Mouse (Mus musculus) kidney, adult 2 months (tissue): ENCODE results near the gene Il33. TPM values are rescaled to one million over a fixed set of nuclear protein-coding genes. Genes with fewer than 3 reads are reported as not detected.

Experiments used
- DNase-seq: peaks from one replicate; pipeline ENCODE4 v3.0.0; 2021
- H3K27ac ChIP-seq: fragments of 200-500 bp; 2 replicates; pipeline ENCODE4 v1.5.1; 2012; ENCODE audit warnings: low read depth, low read length, control low read depth, inconsistent platforms; ENCODE audit not compliant: insufficient read depth
- H3K27me3 ChIP-seq: fragments of 200-500 bp; replicated peaks from 2 replicates; pipeline ENCODE4 v1.6.1; 2012; ENCODE audit warnings: mild to moderate bottlenecking, moderate library complexity, low read length, inconsistent platforms; ENCODE audit not compliant: control insufficient read depth, insufficient read depth
- H3K36me3 ChIP-seq: fragments of 200-500 bp; 2 replicates; pipeline ENCODE4 v1.6.1; 2012; ENCODE audit warnings: mild to moderate bottlenecking, moderate library complexity, low read length, inconsistent platforms; ENCODE audit not compliant: control insufficient read depth, insufficient read depth
- H3K4me1 ChIP-seq: fragments of 200-500 bp; 2 replicates; pipeline ENCODE4 v1.6.1; 2011; ENCODE audit warnings: low read length; ENCODE audit not compliant: control insufficient read depth, insufficient read depth
- H3K4me3 ChIP-seq: fragments of 200-500 bp; 2 replicates; pipeline ENCODE4 v1.5.1; 2011; ENCODE audit warnings: mild to moderate bottlenecking, low read depth, low read length, control low read depth; ENCODE audit not compliant: insufficient read depth
- CTCF ChIP-seq: fragments of 200-500 bp; conservative IDR thresholded peaks from 2 replicates; pipeline ENCODE4 v1.5.1; 2011; ENCODE audit warnings: low read depth, mild to moderate bottlenecking, control low read depth, low read length, moderate library complexity, mixed read lengths; ENCODE audit not compliant: insufficient read depth, insufficient read length
- POLR2A ChIP-seq: fragments of 200-500 bp; IDR thresholded peaks from one replicate; pipeline ENCODE4 v1.6.1; 2011; ENCODE audit warnings: low read depth, low read length, control low read depth
- WGBS: fragments of 180-500 bp; shearing (Covaris S2); methylation state at CpG from one replicate; pipeline ENCODE4 v1.1.7; 2018; 5-methylcytosine and 5-hydroxymethylcytosine counted together
- polyA plus RNA-seq: library from polyadenylated mRNA; depleted of rRNA; stranded (reverse); fragments of >200 nt; gene quantifications from 2 replicates; pipeline ENCODE4 v1.2.3, GENCODE M21; 2012

Il33 gene
- polyA plus RNA-seq, 1 experiment: 8.2 TPM

DNA sequence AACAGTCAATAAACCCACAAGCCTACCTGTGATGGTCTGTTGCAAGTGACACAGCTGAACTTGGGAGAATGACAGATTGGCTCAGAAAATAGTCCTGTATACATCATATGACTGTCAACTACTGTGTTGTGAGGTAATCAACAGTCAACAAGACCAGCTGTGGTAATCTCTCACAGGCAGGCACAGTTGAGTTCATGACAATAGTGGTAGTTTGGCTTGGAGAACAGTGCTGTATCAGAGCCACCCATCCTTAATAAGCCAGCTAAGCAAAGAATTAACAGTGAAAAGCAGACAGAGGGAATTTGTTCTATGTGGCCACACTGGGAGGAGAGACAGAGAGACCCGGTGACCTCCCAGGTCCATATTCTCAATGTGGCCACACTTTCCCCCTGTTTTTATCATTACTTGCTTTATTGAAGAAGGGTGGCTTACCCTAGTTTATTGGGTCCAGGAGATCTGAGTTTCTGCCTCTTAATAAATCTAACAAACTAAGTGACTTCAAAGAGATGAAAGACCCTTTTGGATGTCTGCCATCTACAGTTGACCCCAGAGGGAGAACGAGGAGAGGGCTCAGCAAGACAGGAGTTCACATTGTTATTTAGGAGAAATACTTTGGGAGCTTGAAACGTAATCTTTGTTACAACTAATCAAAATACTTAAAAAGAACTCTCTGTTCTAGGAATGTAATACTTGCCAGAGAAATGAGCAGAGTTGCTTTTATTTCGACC, 22.4 kb upstream of the Il33 start:
- H3K27ac ChIP-seq: no peak overlapping the region
- WGBS: 57% methylated on average over 4 of the region's 4 CpGs
- no peak for TF ChIP-seq CTCF
- TF ChIP-seq POLR2A: no peak

DNA sequence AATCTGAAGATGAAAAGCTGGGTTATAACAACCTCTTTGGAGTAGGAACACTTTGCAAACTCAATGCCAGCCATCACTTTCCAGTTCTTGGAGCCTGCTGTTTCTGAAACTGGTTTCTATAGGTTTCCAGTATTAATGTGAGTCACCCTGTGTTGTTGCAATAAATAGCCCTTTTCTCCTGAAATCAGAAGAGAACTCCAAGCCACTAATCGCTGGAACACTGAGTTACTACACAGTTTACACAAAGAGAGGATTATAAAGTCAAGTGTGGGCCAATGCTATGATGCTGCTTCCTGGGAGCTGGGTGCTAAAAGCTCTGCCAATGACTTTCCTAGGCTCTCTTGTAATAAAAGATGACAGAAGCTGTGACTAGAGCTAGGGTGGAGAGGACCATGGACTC, 19.0 kb upstream of the Il33 start:
- TF ChIP-seq POLR2A (no peak), CTCF (no peak)
- Histone ChIP-seq H3K4me1 (no peaks in the 10 kb centered on the region), H3K27ac (no peak overlapping the region), H3K36me3 (no peaks in the 10 kb centered on the region), H3K27me3 (no peaks in the 10 kb centered on the region), H3K4me3 (no peak overlapping the region)
- WGBS: 88% methylated on average over 1 of the region's 1 CpGs
- no peak for DNase-seq

More for the DNA sequence above, 22.4 kb upstream of the Il33 start:
- no peak overlapping the region for H3K4me3 ChIP-seq
- no peaks in the 10 kb centered on the region for H3K4me1 ChIP-seq
- H3K27me3 ChIP-seq: no peaks in the 10 kb centered on the region
- DNase-seq: no peak
- no peaks in the 10 kb centered on the region for H3K36me3 ChIP-seq

DNA sequence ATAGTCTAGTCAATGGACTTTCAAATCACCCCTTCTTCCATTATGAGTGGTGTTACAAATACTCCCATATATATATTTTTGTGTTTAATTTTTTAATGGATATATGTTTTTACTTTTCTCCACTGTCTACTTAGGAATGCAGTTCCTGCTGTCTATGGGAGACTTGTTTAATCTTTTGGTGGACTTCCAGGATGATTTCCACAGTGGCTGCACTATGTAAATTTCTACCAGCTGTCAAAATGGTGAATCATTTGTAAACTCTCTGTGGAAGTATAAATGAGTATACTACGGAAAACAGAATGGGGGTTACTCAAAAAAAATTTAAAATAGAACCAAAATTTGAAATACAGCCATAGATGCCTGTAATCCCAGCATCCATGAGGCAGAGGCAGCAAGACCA, 15.7 kb upstream of the Il33 start:
- Histone ChIP-seq H3K27ac (no peak overlapping the region), H3K4me1 (no peaks in the 10 kb centered on the region), H3K4me3 (no peak overlapping the region), H3K27me3 (no peaks in the 10 kb centered on the region), H3K36me3 (no peaks in the 10 kb centered on the region)
- no peak for DNase-seq
- no peak for TF ChIP-seq POLR2A
- TF ChIP-seq CTCF: no peak
- 85% methylated on average over 1 of the region's 1 CpGs for WGBS

DNA sequence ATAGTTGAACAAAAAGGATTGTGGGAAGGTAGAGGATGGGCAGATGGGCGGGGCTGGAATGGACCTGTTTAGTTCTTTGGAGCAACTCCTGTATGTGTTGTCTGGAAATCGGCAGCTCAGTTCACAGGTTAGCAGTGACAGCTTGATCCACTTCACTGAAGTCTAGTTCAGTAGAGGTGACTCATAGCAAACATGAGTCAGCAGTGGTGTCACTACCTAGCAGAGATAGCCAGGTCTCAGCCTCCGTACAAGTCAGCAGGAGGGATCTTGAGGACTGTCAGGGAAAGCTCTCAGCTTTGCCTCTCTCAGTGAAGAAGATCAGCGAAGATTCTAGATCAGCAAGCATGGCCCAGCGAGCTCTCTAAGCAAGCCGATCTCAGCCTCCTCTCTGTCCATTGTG, 13.0 kb upstream of the Il33 start:
- DNase-seq: no peak
- Histone ChIP-seq H3K4me3 (no peak overlapping the region), H3K27me3 (no peaks in the 10 kb centered on the region), H3K27ac (no peak overlapping the region), H3K4me1 (no peaks in the 10 kb centered on the region), H3K36me3 (no peaks in the 10 kb centered on the region)
- no peak for TF ChIP-seq CTCF
- TF ChIP-seq POLR2A: no peak
- 88% methylated on average over 6 of the region's 6 CpGs for WGBS

DNA sequence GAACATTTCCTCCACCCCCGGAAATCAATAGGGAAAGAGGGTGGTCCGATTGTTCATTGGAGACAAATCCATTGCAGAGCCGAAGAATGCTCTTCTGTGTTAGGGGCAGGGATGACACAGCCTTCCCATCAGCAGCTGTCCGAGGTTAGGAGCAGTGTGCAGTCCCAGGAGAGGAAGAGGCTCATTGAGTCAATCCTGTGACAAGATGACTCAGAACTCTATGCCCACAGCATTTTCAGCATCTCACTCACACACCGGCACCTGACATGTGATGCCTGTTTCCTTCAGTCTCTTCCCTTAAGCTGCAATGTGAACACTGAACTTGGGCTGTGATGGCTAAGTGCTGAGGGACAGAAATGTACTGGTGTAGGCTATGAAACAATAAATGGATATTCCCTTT, 7.5 kb upstream of the Il33 start:
- no peak for DNase-seq
- H3K27ac ChIP-seq: no peak overlapping the region
- H3K36me3 ChIP-seq: no peaks in the 10 kb centered on the region
- H3K27me3 ChIP-seq: no peaks in the 10 kb centered on the region
- no peak for TF ChIP-seq POLR2A
- TF ChIP-seq CTCF: no peak
- 79% methylated on average over 5 of the region's 5 CpGs for WGBS
- H3K4me3 ChIP-seq: no peak overlapping the region
- no peaks in the 10 kb centered on the region for H3K4me1 ChIP-seq

DNA sequence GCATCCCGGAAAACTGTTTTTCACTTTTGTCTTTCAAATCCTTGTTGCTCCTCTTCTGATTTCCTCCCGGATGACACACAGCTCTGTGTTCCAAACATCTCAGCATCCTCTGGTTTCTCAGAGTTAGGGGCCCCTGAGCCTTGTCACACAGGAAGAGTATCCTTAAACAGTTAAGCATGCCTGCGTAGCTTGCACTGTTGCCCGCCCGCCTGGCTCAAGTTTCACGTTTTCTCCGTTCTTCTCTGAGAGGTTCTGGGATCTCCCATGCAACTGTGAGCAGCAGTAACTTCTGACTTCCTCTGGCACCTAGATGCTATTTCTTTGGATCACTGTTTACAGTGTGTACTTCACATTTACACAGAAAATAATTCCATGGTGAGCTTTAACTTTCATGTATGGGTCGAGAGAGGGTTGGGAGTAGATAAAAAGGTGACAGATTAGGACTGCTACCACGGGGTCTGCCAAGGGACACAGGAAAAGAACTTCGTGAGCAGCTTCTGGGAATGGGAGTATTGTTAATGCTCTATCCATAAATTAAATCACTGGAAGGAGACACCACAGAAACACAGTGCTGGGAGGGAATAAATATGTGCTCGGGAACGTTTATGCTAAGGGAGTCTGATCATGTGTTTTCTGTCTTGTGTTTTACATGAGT, 1.3 kb downstream of the Il33 start:
- peak overlapping the region; percentile 47 for H3K4me3 ChIP-seq
- peak; percentile 67 for DNase-seq
- TF ChIP-seq POLR2A (no peak), CTCF (no peak)
- H3K36me3 ChIP-seq: no peaks in the 10 kb centered on the region
- 33% methylated on average over 12 of the region's 12 CpGs for WGBS
- peak overlapping the region; percentile 80 for H3K27ac ChIP-seq
- peaks cover 5% of the 10 kb centered on the region; the same call in 1 of the 2 replicates for H3K4me1 ChIP-seq
- no peaks in the 10 kb centered on the region for H3K27me3 ChIP-seq

DNA sequence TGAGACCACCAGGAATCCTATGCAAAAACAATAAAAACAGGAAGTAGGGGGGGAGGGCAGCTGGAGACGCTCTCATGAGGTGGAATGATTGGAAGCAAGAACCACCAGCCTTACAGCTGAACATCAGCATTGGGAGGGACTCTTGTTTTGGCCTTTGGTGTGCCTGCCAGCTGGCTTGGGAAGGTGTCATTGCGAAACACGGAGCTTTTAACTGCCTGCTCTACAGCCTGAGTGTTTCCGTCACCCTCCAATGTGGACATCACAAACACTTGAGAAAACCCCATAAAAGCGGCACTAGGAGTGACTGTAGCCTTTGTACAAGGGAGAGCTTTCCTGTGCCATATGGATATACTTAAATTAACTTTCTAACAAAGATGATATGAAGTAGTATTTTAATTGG, 5.4 kb downstream of the Il33 start:
- WGBS: 57% methylated on average over 5 of the region's 5 CpGs
- DNase-seq: peak; percentile 69
- TF ChIP-seq POLR2A (no peak), CTCF (no peak)

More for the DNA sequence above, 5.4 kb downstream of the Il33 start:
- no peaks in the 10 kb centered on the region; the same call in 1 of the 2 replicates for H3K4me1 ChIP-seq
- H3K27ac ChIP-seq: no peak overlapping the region
- H3K36me3 ChIP-seq: no peaks in the 10 kb centered on the region
- no peak overlapping the region for H3K4me3 ChIP-seq
- H3K27me3 ChIP-seq: no peaks in the 10 kb centered on the region
